Mouse (Mus musculus) bone marrow, adult 2 months (tissue): ENCODE results near the gene Kdm2a. TPM values are rescaled to one million over a fixed set of nuclear protein-coding genes. Genes with fewer than 3 reads are reported as not detected.

Experiments used
- H3K27ac ChIP-seq: fragments of 200-500 bp; 2 replicates; pipeline ENCODE4 v1.5.1; 2012; ENCODE audit warnings: low read depth, mild to moderate bottlenecking, control low read depth, inconsistent platforms, low read length; ENCODE audit not compliant: control insufficient read depth, poor library complexity, insufficient read depth
- H3K4me1 ChIP-seq: fragments of 200-500 bp; 2 replicates; pipeline ENCODE4 v1.6.1; 2011; ENCODE audit warnings: low read length; ENCODE audit not compliant: control insufficient read depth, insufficient read depth
- H3K4me3 ChIP-seq: fragments of 200-500 bp; replicated peaks from 2 replicates; pipeline ENCODE3; 2011; ENCODE audit warnings: mild to moderate bottlenecking, low read depth, low read length, control low read depth; ENCODE audit not compliant: control insufficient read depth
- CTCF ChIP-seq: fragments of 200-500 bp; IDR thresholded peaks from 2 replicates; pipeline ENCODE4 v1.5.1; 2011; ENCODE audit warnings: low read length, control low read depth; ENCODE audit not compliant: control insufficient read depth, insufficient read depth
- POLR2A ChIP-seq: fragments of 200-500 bp; IDR thresholded peaks from 2 replicates; pipeline ENCODE4 v1.6.1; 2011; ENCODE audit warnings: low read depth, mild to moderate bottlenecking, control low read depth, low read length, borderline replicate concordance; ENCODE audit not compliant: control insufficient read depth
- WGBS: fragments of 180-500 bp; shearing (Covaris S2); methylation state at CpG from one replicate; pipeline ENCODE4 v1.1.7; 2018; 5-methylcytosine and 5-hydroxymethylcytosine counted together
- polyA plus RNA-seq: library from polyadenylated mRNA; stranded (reverse); fragments of >200 nt; gene quantifications from 2 replicates; pipeline ENCODE4 v1.2.4, GENCODE M21; 2011; ENCODE audit warnings: low replicate concordance; ENCODE audit not compliant: missing spikeins, insufficient read depth, insufficient read length

The Kdm2a gene
- 29.2 and 38.9 TPM in 2 replicates for polyA plus RNA-seq

DNA sequence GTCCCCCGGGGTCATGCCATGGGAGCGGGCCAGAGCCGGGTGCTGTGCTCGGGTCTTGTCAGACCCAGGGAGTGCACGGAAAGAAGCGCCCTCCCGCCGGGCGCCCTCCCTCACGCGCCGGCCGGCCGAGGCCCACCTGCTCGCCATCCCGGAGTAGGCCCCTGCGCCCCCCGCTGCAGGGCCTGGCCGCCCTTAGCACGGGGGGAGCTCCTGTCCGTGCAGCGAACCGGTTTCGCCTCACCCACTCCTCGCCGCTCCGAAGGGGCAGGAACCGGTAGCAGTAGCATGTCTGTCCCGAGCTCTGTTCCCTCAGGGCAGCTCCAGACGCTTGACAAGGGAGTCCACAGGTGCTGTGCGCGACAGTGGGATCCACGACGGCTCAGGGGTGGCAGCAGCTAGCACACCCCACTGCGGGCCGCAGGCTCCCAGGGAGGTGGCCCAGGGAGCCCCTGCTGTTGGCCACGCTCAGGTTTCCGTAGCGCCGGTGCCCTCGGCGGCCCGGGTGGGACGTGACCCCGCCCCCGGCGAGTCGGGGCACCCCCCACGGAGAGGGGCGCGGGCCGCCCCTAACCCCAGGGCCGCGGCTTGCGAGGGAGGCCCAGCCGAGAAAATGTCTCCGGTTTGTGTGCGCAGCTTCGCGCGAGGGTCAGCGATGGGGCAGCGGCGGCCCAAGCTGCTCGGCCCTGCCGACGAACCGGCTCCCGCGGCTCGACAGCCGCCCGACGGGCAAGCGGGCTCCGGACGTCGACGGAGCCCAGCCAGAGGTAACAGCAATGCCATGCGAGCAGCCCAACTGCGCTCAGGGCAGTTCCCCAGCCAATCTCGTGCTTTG is at the start of gene Kdm2a:
Gene Kdm2a, minus strand, starts transcription at position 488 of the 832 bp plus-strand sequence.
- 3% methylated on average over 82 of the region's 82 CpGs for WGBS
- peaks cover 2% of the 10 kb centered on the region; the same call in 1 of the 2 replicates for H3K4me1 ChIP-seq
- peak within 1 kb of the TSS; percentile 96 for H3K4me3 ChIP-seq
- TF ChIP-seq POLR2A (peak; percentile 32; the same call in 1 of the 2 replicates), CTCF (no peak)
- H3K27ac ChIP-seq: peak within 1 kb of the TSS; percentile 85

DNA sequence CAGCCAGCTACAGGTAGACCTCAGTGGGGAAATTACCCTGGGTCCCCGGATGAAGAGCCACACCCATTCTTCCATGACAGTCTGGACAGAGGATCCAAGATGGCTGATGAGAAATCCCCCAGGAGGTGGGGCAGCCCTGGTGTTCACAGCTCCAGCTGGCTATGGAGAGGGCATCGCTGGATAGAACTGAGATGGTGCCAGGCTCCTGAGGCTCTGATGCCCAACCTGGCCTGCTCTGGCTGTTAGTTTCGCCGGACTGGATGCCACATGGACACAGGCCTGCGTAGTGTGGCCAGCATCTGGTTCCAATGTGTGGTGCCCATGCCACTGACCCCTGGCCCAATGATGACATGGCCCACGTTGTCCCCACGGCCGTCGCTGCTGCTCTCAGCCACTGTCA is 49.4 kb upstream of the Kdm2a start:
- Histone ChIP-seq H3K4me1 (no peaks in the 10 kb centered on the region), H3K4me3 (no peak overlapping the region), H3K27ac (no peak overlapping the region)
- 82% methylated on average over 9 of the region's 9 CpGs for WGBS
- peak; percentile 24; the same call in 1 of the 2 replicates for TF ChIP-seq POLR2A
- no peak for TF ChIP-seq CTCF

DNA sequence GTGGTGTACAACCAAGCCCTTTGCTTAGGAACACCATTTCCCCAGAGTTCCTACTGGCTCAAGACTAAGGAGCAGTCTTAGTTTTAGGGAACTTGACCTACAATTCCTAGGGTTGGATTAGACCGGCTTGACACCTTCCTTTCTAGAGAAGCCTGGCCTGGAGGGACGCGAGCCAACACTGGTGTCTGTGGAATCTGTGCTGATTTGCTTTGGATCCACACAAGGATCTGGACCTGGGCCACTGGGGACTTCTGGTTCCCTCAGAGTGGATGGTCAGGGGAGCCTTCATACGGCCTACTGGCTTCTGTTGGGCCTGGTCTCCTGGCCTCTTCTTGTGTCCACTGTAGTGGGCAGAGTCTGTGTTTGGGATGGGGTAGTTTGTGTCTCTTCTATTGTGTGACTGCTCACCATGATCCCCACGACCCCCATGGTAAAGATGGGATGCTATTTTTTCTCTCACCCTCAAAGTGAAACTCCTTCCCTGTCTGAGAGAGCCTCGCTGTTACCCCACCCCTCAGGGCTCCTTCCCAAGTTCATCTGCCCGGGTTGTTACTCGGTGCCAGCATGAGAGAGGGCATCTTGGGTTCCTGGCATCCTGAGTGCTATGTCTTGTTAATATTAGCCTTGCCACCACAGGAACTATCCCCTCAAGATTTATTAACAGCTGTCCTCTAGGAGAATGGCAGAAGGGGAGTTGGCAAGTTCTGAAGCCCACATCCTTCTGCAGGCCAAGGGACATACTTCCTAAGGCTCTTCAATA is 48.8 kb upstream of the Kdm2a start:
- 76% methylated on average over 8 of the region's 8 CpGs for WGBS
- no peak for TF ChIP-seq POLR2A
- TF ChIP-seq CTCF: no peak
- no peak overlapping the region for H3K4me3 ChIP-seq

GRCm38 (mm10) chr19:4442408-4442807 is 44.3 kb upstream of the Kdm2a start:
- TF ChIP-seq CTCF (peak; percentile 61; the same call in 1 of the 2 replicates), POLR2A (no peak)
- H3K4me1 ChIP-seq: peaks cover 2% of the 10 kb centered on the region; the same call in 1 of the 2 replicates
- WGBS: 9% methylated on average over 3 of the region's 3 CpGs
- no peak overlapping the region for H3K27ac ChIP-seq
- no peak overlapping the region for H3K4me3 ChIP-seq

More for the DNA sequence above, 48.8 kb upstream of the Kdm2a start:
- H3K4me1 ChIP-seq: no peaks in the 10 kb centered on the region
- H3K27ac ChIP-seq: no peak overlapping the region

GRCm38 (mm10) chr19:4441621-4442161 is 43.6 kb upstream of the Kdm2a start:
- Histone ChIP-seq H3K27ac (no peak overlapping the region), H3K4me1 (peaks cover 2% of the 10 kb centered on the region; the same call in 1 of the 2 replicates), H3K4me3 (no peak overlapping the region)
- TF ChIP-seq CTCF (no peak), POLR2A (no peak)
- WGBS: 51% methylated on average over 10 of the region's 10 CpGs

- Histone ChIP-seq H3K27ac (no peak overlapping the region), H3K4me1 (peaks cover 2% of the 10 kb centered on the region; the same call in 1 of the 2 replicates), H3K4me3 (no peak overlapping the region)
- TF ChIP-seq POLR2A (no peak), CTCF (peak; percentile 36)
- WGBS: 9% methylated on average over 6 of the region's 6 CpGs
Measured at GRCm38 (mm10) chr19:4441090-4441591, 43.1 kb upstream of the Kdm2a start.

DNA sequence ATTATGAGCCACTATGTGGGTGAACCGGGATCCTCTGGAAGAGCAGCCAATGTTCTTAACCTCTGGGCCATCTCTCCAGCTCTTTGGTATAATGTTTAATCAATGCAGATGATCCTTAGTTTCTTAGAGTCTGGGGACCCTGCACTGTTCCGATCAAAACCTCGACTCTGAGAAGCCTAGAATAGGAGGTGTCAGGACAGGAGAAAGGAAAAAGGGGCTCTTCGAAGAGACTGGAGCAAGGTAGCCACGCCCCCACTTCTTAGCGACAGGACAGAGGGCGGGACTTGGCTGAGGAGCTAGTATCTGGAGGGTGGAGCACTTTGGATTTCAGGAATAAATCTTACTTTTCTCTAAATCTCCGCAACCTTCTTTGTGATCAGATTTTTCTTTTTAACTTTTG is 42.1 kb upstream of the Kdm2a start:
- TF ChIP-seq POLR2A: no peak
- no peak for TF ChIP-seq CTCF
- H3K4me1 ChIP-seq: peaks cover 2% of the 10 kb centered on the region; the same call in 1 of the 2 replicates
- H3K4me3 ChIP-seq: no peak overlapping the region
- WGBS: 17% methylated on average over 8 of the region's 8 CpGs
- no peak overlapping the region for H3K27ac ChIP-seq
